Mouse (Mus musculus): ENCODE data around the gene Fbxl17.

Gene Fbxl17

GRCm38 (mm10) chr17:63402741-63403681 is 96.8 kb downstream of the Fbxl17 start:
- peak; percentile 68 to 74 for DNase-seq

GRCm38 (mm10) chr17:63402170-63402569 is 97.6 kb downstream of the Fbxl17 start:
- no peak for DNase-seq

GRCm38 (mm10) chr17:63400640-63401039 is 99.2 kb downstream of the Fbxl17 start:
- DNase-seq: no peak

- DNase-seq: no peak
These were observed 100.0 kb downstream of the Fbxl17 start for GRCm38 (mm10) chr17:63399816-63400215.

GRCm38 (mm10) chr17:63391506-63391905 is 108.3 kb downstream of the Fbxl17 start:
- DNase-seq: peak; percentile 27 to 60

- no peak for DNase-seq
These were observed 108.9 kb downstream of the Fbxl17 start for GRCm38 (mm10) chr17:63390951-63391350.

- DNase-seq: no peak
These were observed 128.8 kb downstream of the Fbxl17 start for GRCm38 (mm10) chr17:63370977-63371376.

- DNase-seq: no peak
These were observed 130.0 kb downstream of the Fbxl17 start for GRCm38 (mm10) chr17:63369631-63370310.

GRCm38 (mm10) chr17:63367476-63367875 is 132.3 kb downstream of the Fbxl17 start:
- no peak for DNase-seq

- no peak for DNase-seq
These were observed 133.8 kb downstream of the Fbxl17 start for GRCm38 (mm10) chr17:63366045-63366444.

- DNase-seq: no peak
These were observed 135.2 kb downstream of the Fbxl17 start for GRCm38 (mm10) chr17:63364605-63365004.

GRCm38 (mm10) chr17:63362196-63362595 is 137.6 kb downstream of the Fbxl17 start:
- DNase-seq: no peak

- no peak for DNase-seq
These were observed 138.1 kb downstream of the Fbxl17 start for GRCm38 (mm10) chr17:63361679-63362078.

- DNase-seq: no peak
These were observed 141.0 kb downstream of the Fbxl17 start for GRCm38 (mm10) chr17:63358837-63359236.

- no peak for DNase-seq
These were observed 143.6 kb downstream of the Fbxl17 start for GRCm38 (mm10) chr17:63356202-63356601.

GRCm38 (mm10) chr17:63352634-63353195 is 147.1 kb downstream of the Fbxl17 start:
- no peak for DNase-seq

GRCm38 (mm10) chr17:63351682-63352081 is 148.1 kb downstream of the Fbxl17 start:
- no peak for DNase-seq

GRCm38 (mm10) chr17:63350876-63351509 is 148.8 kb downstream of the Fbxl17 start:
- DNase-seq: no peak

GRCm38 (mm10) chr17:63344101-63344500 is 155.7 kb downstream of the Fbxl17 start:
- DNase-seq: no peak

GRCm38 (mm10) chr17:63343076-63343475 is 156.7 kb downstream of the Fbxl17 start:
- DNase-seq: no peak

- DNase-seq: no peak
These were observed 157.4 kb downstream of the Fbxl17 start for GRCm38 (mm10) chr17:63342440-63342839.

- DNase-seq: no peak
These were observed 158.6 kb downstream of the Fbxl17 start for GRCm38 (mm10) chr17:63341203-63341602.

GRCm38 (mm10) chr17:63328888-63329287 is 170.9 kb downstream of the Fbxl17 start:
- DNase-seq: no peak

All from kidney, postnatal 25 days (tissue).